Mouse (Mus musculus) adipose tissue, adult 10 weeks (tissue): ENCODE measurements around the gene Mindy4b-ps. TPM values are rescaled to one million over a fixed set of nuclear protein-coding genes. Genes with fewer than 3 reads are reported as not detected.

Experiments
- polyA plus RNA-seq: library from polyadenylated mRNA; stranded (reverse); fragments of 350-450 nt; fragmentation: Illumina TruSeq; extraction: RNeasy Lipid Tissue Mini Kit (QIAGEN cat#74804); gene quantifications from one replicate; pipeline ENCODE4 v1.2.3, GENCODE M21; 2014; ENCODE audit warnings: low read depth, low replicate concordance

The Mindy4b-ps gene
- polyA plus RNA-seq, result not detected

DNA sequence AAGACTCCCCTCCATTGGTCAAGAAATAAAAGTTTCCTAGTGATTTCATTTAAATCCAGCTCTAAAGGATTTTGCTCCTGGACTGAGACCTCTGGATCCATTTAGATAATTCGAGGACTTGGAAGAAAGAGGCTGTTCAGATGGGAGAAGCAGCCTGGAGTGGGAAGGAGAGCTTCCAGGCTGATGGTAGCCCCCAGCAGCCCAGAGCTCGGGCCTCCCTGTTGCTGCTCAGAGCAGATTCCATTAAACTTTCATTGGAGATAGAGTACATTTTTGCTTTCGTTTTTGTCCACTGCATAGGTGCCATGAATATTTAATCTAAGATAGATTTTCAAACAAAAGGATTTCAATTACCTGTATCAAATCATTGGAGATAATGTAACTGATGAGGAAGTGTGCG, at the start of gene Mindy4b-ps:
Gene Mindy4b-ps, minus strand, starts transcription at position 101 of the 400 bp plus-strand sequence.

Other genes starting within 250 kb of the Mindy4b-ps start
- 101 TPM for gene Selenot, start 245.7 kb downstream of the Mindy4b-ps start, polyA plus RNA-seq
- 1.8 TPM for gene Erich6, start 185.1 kb downstream of the Mindy4b-ps start, polyA plus RNA-seq
- gene Siah2, start 129.9 kb downstream of the Mindy4b-ps start, polyA plus RNA-seq, result 7.6 TPM
- gene Clrn1, start 63.0 kb upstream of the Mindy4b-ps start, polyA plus RNA-seq, result 0.09 TPM
- gene Med12l, start 183.5 kb upstream of the Mindy4b-ps start, polyA plus RNA-seq, result 2.6 TPM